Mouse (Mus musculus) myocyte (in vitro differentiated cells): Measurements from ENCODE around the gene Mrps33. TPM values are rescaled to one million over a fixed set of nuclear protein-coding genes. Genes with fewer than 3 reads are reported as not detected.

Experiments
- H3K27me3 ChIP-seq: one replicate; pipeline ENCODE4 v1.6.1; 2011; ENCODE audit not compliant: control insufficient read depth, insufficient read depth, insufficient read length
- H3K36me3 ChIP-seq: one replicate; pipeline ENCODE4 v1.6.1; 2011; ENCODE audit not compliant: control insufficient read depth, insufficient read depth
- H3K4me2 ChIP-seq: one replicate; pipeline ENCODE4 v1.6.1; 2011; ENCODE audit warnings: low read depth, control low read depth
- H3K4me3 ChIP-seq: one replicate; pipeline ENCODE4 v1.5.1; 2011; ENCODE audit warnings: mild to moderate bottlenecking, control low read depth, moderate library complexity
- H3K79me2 ChIP-seq: one replicate; pipeline ENCODE4 v1.6.1; 2011; ENCODE audit not compliant: control insufficient read depth, insufficient read depth
- H3ac ChIP-seq: one replicate; pipeline ENCODE4 v1.6.1; 2011; ENCODE audit not compliant: control insufficient read depth, insufficient read length
- CEBPB ChIP-seq: IDR thresholded peaks from 2 replicates; pipeline ENCODE4 v1.6.1; 2011; ENCODE audit warnings: mild to moderate bottlenecking, moderate library complexity; ENCODE audit not compliant: poor library complexity, insufficient read depth, severe bottlenecking
- E2F4 ChIP-seq: IDR thresholded peaks from one replicate; pipeline ENCODE4 v1.6.1; 2011; ENCODE audit warnings: mild to moderate bottlenecking, control low read depth, moderate library complexity; ENCODE audit not compliant: insufficient read depth
- MAX ChIP-seq: IDR thresholded peaks from one replicate; pipeline ENCODE4 v1.6.1; 2011; ENCODE audit warnings: low read depth, mild to moderate bottlenecking, control low read depth
- MYOD1 ChIP-seq, 3 experiments: IDR thresholded peaks; one replicate each; pipeline ENCODE4 v1.6.1; 2011; ENCODE audit warnings: control low read depth in 2 of 3, low read depth in 2 of 3, mild to moderate bottlenecking in 2 of 3, moderate library complexity in 1 of 3; ENCODE audit not compliant: insufficient read length in 2 of 3, control insufficient read depth in 1 of 3
- MYOG ChIP-seq, 3 experiments: IDR thresholded peaks; one replicate each; pipeline ENCODE4 v1.6.1; 2011; ENCODE audit warnings: control low read depth in 2 of 3, low read depth in 2 of 3, mild to moderate bottlenecking in 2 of 3; ENCODE audit not compliant: insufficient read length in 2 of 3, control insufficient read depth in 1 of 3, insufficient read depth in 1 of 3
- POLR2A ChIP-seq: IDR thresholded peaks from one replicate; pipeline ENCODE4 v1.6.1; 2011; ENCODE audit warnings: low read depth, mild to moderate bottlenecking, control low read depth, moderate library complexity; ENCODE audit not compliant: insufficient read length
- POLR2AphosphoS2 ChIP-seq: IDR thresholded peaks from one replicate; pipeline ENCODE4 v1.6.1; 2011; ENCODE audit warnings: low read depth, control low read depth; ENCODE audit not compliant: insufficient read length
- REST ChIP-seq: IDR thresholded peaks from one replicate; pipeline ENCODE4 v1.6.1; 2011; ENCODE audit warnings: mild to moderate bottlenecking, control low read depth, moderate library complexity; ENCODE audit not compliant: insufficient read depth, insufficient read length
- SRF ChIP-seq: IDR thresholded peaks from one replicate; pipeline ENCODE4 v1.6.1; 2011; ENCODE audit warnings: low read depth; ENCODE audit not compliant: control insufficient read depth, insufficient read length
- TCF12 ChIP-seq: IDR thresholded peaks from one replicate; pipeline ENCODE4 v1.6.1; 2011; ENCODE audit warnings: mild to moderate bottlenecking, control low read depth; ENCODE audit not compliant: poor library complexity, insufficient read depth, severe bottlenecking
- TCF3 ChIP-seq: IDR thresholded peaks from one replicate; pipeline ENCODE4 v1.6.1; 2011; ENCODE audit warnings: low read depth, control low read depth; ENCODE audit not compliant: insufficient read length
- USF1 ChIP-seq: IDR thresholded peaks from one replicate; pipeline ENCODE4 v1.6.1; 2011; ENCODE audit warnings: low read depth, mild to moderate bottlenecking, control low read depth, moderate library complexity
- polyA plus RNA-seq: library from polyadenylated mRNA; unstranded; fragments of >200 nt; fragmentation: generic; extraction: Trizol; gene quantifications from one replicate; pipeline ENCODE4 v1.2.1, GENCODE M21; 2012; ENCODE audit warnings: missing spikeins

The Mrps33 gene
- polyA plus RNA-seq, 1 experiment = 113 TPM

GRCm38 (mm10) chr6:39775029-39775428, 35.8 kb downstream of the Mrps33 start:
- H3K4me3 ChIP-seq = no peak overlapping the region
- TF ChIP-seq POLR2AphosphoS2 (no peak), MYOD1 (IDR thresholded peaks at IDR 0.05; ENCODE audit: control insufficient read depth in 1 of 3, insufficient read length in 2 of 3, low read depth in 2 of 3) (no peak), TCF3 (no peak), REST (no peak), USF1 (no peak), SRF (no peak), CEBPB (no peak), TCF12 (no peak), E2F4 (no peak), MYOG (IDR thresholded peaks at IDR 0.05; ENCODE audit: control insufficient read depth in 1 of 3, insufficient read depth in 1 of 3, insufficient read length in 2 of 3, low read depth in 2 of 3) (no peak), MAX (no peak)
- H3ac ChIP-seq = no peak overlapping the region
- H3K27me3 ChIP-seq = peaks cover 17% of the 10 kb centered on the region
- no peak overlapping the region for H3K4me2 ChIP-seq
- H3K79me2 ChIP-seq = no peaks in the 10 kb centered on the region
- no peaks in the 10 kb centered on the region for H3K36me3 ChIP-seq

GRCm38 (mm10) chr6:39757229-39757628, 53.6 kb downstream of the Mrps33 start:
- Histone ChIP-seq H3K79me2 (no peaks in the 10 kb centered on the region), H3K27me3 (no peaks in the 10 kb centered on the region), H3K4me2 (no peak overlapping the region), H3K36me3 (no peaks in the 10 kb centered on the region), H3ac (no peak overlapping the region), H3K4me3 (no peak overlapping the region)
- TF ChIP-seq USF1 = no peak
- TF ChIP-seq MYOD1 (IDR thresholded peaks at IDR 0.05; ENCODE audit: control insufficient read depth in 1 of 3, insufficient read length in 2 of 3, low read depth in 2 of 3) = no peak
- TF ChIP-seq POLR2A = no peak
- TF ChIP-seq SRF = no peak
- TF ChIP-seq REST = no peak
- no peak for TF ChIP-seq E2F4
- TF ChIP-seq MYOG (IDR thresholded peaks at IDR 0.05; ENCODE audit: control insufficient read depth in 1 of 3, insufficient read depth in 1 of 3, insufficient read length in 2 of 3, low read depth in 2 of 3) = no peak
- TF ChIP-seq TCF3 = no peak
- no peak for TF ChIP-seq MAX
- TF ChIP-seq CEBPB = no peak
- TF ChIP-seq POLR2AphosphoS2 = no peak
- no peak for TF ChIP-seq TCF12

Other genes with a start within 250 kb of the Mrps33 start
- 11.0 TPM for gene Adck2, start 237.1 kb downstream of the Mrps33 start, polyA plus RNA-seq
- gene Gm42420, start 225.2 kb downstream of the Mrps33 start, polyA plus RNA-seq = 0.22 TPM
- 267 TPM for gene Ndufb2, start 218.4 kb downstream of the Mrps33 start, polyA plus RNA-seq
- gene Braf, start 85.5 kb downstream of the Mrps33 start, polyA plus RNA-seq = 2.7 TPM
- 0.02 TPM for gene Tmem178b, start 62.3 kb upstream of the Mrps33 start, polyA plus RNA-seq